In genomic region chr9:69288113-69288512, GRCm38 (mm10) we compare ENCODE assay signal across 13 mouse cellular contexts.
"Had no signal": no experiment of that assay in that cellular context is flagged by ENCODE, and none has a peak within 500 bp of the region (broad histone marks: within the 10 kb centered on the region; RNA-seq: fewer than 3 reads in every experiment).

No protein-coding gene starts in this region.

- DNase-seq: kidney, adult 11 months; kidney, postnatal 10 days; kidney, postnatal 4 days; right cerebral cortex, adult 18-20 months; right cerebral cortex, postnatal 25 days; thymus, postnatal 4 days had no signal

- H3K9ac ChIP-seq: liver, embryonic 14.5 days; lung, embryonic 15.5 days; midbrain, embryonic 13.5 days; neural tube, embryonic 15.5 days had no signal

- H3K27ac ChIP-seq: layer of hippocampus, adult 2 months; limb, embryonic 10.5 days; liver, embryonic 14.5 days; lung, embryonic 15.5 days; midbrain, embryonic 13.5 days; neural tube, embryonic 15.5 days had no signal

- H3K4me3 ChIP-seq: layer of hippocampus, adult 2 months; limb, embryonic 10.5 days; midbrain, embryonic 13.5 days; neural tube, embryonic 15.5 days had no signal

- ATAC-seq: inflammation-experienced regulatory T-cells, adult 6 months; midbrain, embryonic 13.5 days had no signal

- H3K36me3 ChIP-seq: limb, embryonic 10.5 days; lung, embryonic 15.5 days; midbrain, embryonic 13.5 days; neural tube, embryonic 15.5 days had no signal

- H3K9me3 ChIP-seq: limb, embryonic 10.5 days; lung, embryonic 15.5 days; midbrain, embryonic 13.5 days; neural tube, embryonic 15.5 days had no signal

- H3K4me2 ChIP-seq: midbrain, embryonic 13.5 days had no signal
